Mouse (Mus musculus) MEL (cell line): ENCODE results near the gene Pradc1. TPM values are rescaled to one million over a fixed set of nuclear protein-coding genes. Genes with fewer than 3 reads are reported as not detected.

Source experiments
- DNase-seq: peaks from one replicate; pipeline ENCODE4 v3.0.0; 2011; ENCODE audit warnings: low read depth, low spot score
- H3K27ac ChIP-seq: 2 replicates; pipeline ENCODE4 v1.5.1; 2012; ENCODE audit warnings: low read depth, mild to moderate bottlenecking, control low read depth, low read length, moderate library complexity; ENCODE audit not compliant: control insufficient read depth
- H3K27me3 ChIP-seq, 2 experiments: fragments of 150-350 bp in 1 of 2; sonication (generic) in 1 of 2; 2 replicates each; pipeline ENCODE4 v1.6.1; 2012; ENCODE audit warnings: low read length in 2 of 2, mild to moderate bottlenecking in 2 of 2, improper control_type of control experiment in 1 of 2, moderate library complexity in 1 of 2; ENCODE audit not compliant: insufficient read depth in 2 of 2, control insufficient read depth in 1 of 2
- H3K36me3 ChIP-seq, 2 experiments: 2 replicates each; pipeline ENCODE4 v1.6.1; 2012 to 2014; ENCODE audit warnings: low read length in 2 of 2, improper control_type of control experiment in 1 of 2, inconsistent platforms in 1 of 2, mild to moderate bottlenecking in 1 of 2; ENCODE audit not compliant: insufficient read depth in 2 of 2, control insufficient read depth in 1 of 2
- H3K4me1 ChIP-seq, 2 experiments: fragments of 150-350 bp in 1 of 2; sonication (generic) in 1 of 2; 2 replicates each; pipeline ENCODE4 v1.6.1; 2012; ENCODE audit warnings: low read length in 2 of 2, improper control_type of control experiment in 1 of 2, mild to moderate bottlenecking in 1 of 2; ENCODE audit not compliant: insufficient read depth in 2 of 2, control insufficient read depth in 1 of 2
- H3K4me3 ChIP-seq, 2 experiments: fragments of 150-350 bp in 1 of 2; sonication (generic) in 1 of 2; 2 replicates each; pipeline ENCODE4 v1.5.1; 2012; ENCODE audit warnings: low read depth in 2 of 2, low read length in 2 of 2, mild to moderate bottlenecking in 2 of 2, moderate library complexity in 2 of 2, control low read depth in 1 of 2, improper control_type of control experiment in 1 of 2; ENCODE audit not compliant: control insufficient read depth in 1 of 2, insufficient read depth in 1 of 2
- H3K79me2 ChIP-seq: 2 replicates; pipeline ENCODE4 v1.6.1; 2012; ENCODE audit warnings: mild to moderate bottlenecking, low read length, moderate library complexity; ENCODE audit not compliant: control insufficient read depth, poor library complexity, insufficient read depth
- H3K9ac ChIP-seq: 2 replicates; pipeline ENCODE4 v1.6.1; 2012; ENCODE audit warnings: low read depth, mild to moderate bottlenecking, control low read depth, low read length, moderate library complexity; ENCODE audit not compliant: control insufficient read depth, poor library complexity, severe bottlenecking
- H3K9me3 ChIP-seq: fragments of 150-350 bp; sonication (generic); replicated peaks from 2 replicates; pipeline ENCODE4 v1.6.1; 2012; ENCODE audit warnings: mild to moderate bottlenecking, low read length, improper control_type of control experiment, moderate library complexity; ENCODE audit not compliant: insufficient read depth
- BHLHE40 ChIP-seq: IDR thresholded peaks from 2 replicates; pipeline ENCODE4 v1.6.1; 2012; ENCODE audit warnings: low read depth, mild to moderate bottlenecking, inconsistent platforms, low read length, improper control_type of control experiment, borderline replicate concordance
- CHD1 ChIP-seq: IDR thresholded peaks from 2 replicates; pipeline ENCODE4 v1.6.1; 2012; ENCODE audit warnings: low read depth, mild to moderate bottlenecking, inconsistent platforms, low read length, improper control_type of control experiment
- CHD2 ChIP-seq: IDR thresholded peaks from 2 replicates; pipeline ENCODE4 v1.6.1; 2011; ENCODE audit warnings: low read length, improper control_type of control experiment
- CTCF ChIP-seq, 3 experiments: IDR thresholded peaks in 2 of 3; conservative IDR thresholded peaks in 1 of 3; 2 replicates each; pipeline ENCODE4 v1.5.1; 2011 to 2012; ENCODE audit warnings: low read length in 3 of 3, low read depth in 2 of 3, mild to moderate bottlenecking in 2 of 3, improper control_type of control experiment in 1 of 3, inconsistent platforms in 1 of 3, mixed read lengths in 1 of 3, moderate library complexity in 1 of 3; ENCODE audit not compliant: control insufficient read depth in 1 of 3, insufficient read depth in 1 of 3, poor library complexity in 1 of 3, severe bottlenecking in 1 of 3
- E2F4 ChIP-seq: IDR thresholded peaks from 2 replicates; pipeline ENCODE4 v1.6.1; 2011; ENCODE audit warnings: low read depth, low read length, improper control_type of control experiment, borderline replicate concordance
- ELF1 ChIP-seq: IDR thresholded peaks from 2 replicates; pipeline ENCODE4 v1.6.1; 2014; ENCODE audit warnings: low read depth, mild to moderate bottlenecking, inconsistent platforms, low read length, improper control_type of control experiment, moderate library complexity
- EP300 ChIP-seq, 2 experiments: IDR thresholded peaks; 2 replicates each; pipeline ENCODE4 v1.6.1; 2011; ENCODE audit warnings: improper control_type of control experiment in 2 of 2, low read length in 2 of 2, low read depth in 1 of 2, mild to moderate bottlenecking in 1 of 2
- ETS1 ChIP-seq: IDR thresholded peaks from 2 replicates; pipeline ENCODE4 v1.6.1; 2012; ENCODE audit warnings: low read depth, mild to moderate bottlenecking, inconsistent platforms, low read length, improper control_type of control experiment, moderate library complexity
- GABPA ChIP-seq: IDR thresholded peaks from 2 replicates; pipeline ENCODE4 v1.6.1; 2012; ENCODE audit warnings: low read depth, mild to moderate bottlenecking, inconsistent platforms, low read length, improper control_type of control experiment, moderate library complexity
- GATA1 ChIP-seq: IDR thresholded peaks from 2 replicates; pipeline ENCODE4 v1.6.1; 2011; ENCODE audit warnings: low read depth, low read length, improper control_type of control experiment
- HCFC1 ChIP-seq: IDR thresholded peaks from 2 replicates; pipeline ENCODE4 v1.6.1; 2012; ENCODE audit warnings: low read depth, mild to moderate bottlenecking, inconsistent platforms, low read length, improper control_type of control experiment, moderate library complexity
- JUND ChIP-seq: IDR thresholded peaks from 2 replicates; pipeline ENCODE4 v1.6.1; 2011; ENCODE audit warnings: low read depth, mild to moderate bottlenecking, improper control_type of control experiment, low read length
- KAT2A ChIP-seq: conservative IDR thresholded peaks from 2 replicates; pipeline ENCODE4 v1.6.1; 2012; ENCODE audit warnings: low read depth, low read length, improper control_type of control experiment, inconsistent platforms
- MAFK ChIP-seq: IDR thresholded peaks from 2 replicates; pipeline ENCODE4 v1.6.1; 2011; ENCODE audit warnings: low read depth, mild to moderate bottlenecking, low read length, improper control_type of control experiment, borderline replicate concordance
- MAX ChIP-seq: IDR thresholded peaks from 2 replicates; pipeline ENCODE4 v1.6.1; 2011; ENCODE audit warnings: low read length, improper control_type of control experiment
- MEF2A ChIP-seq: IDR thresholded peaks from 2 replicates; pipeline ENCODE4 v1.6.1; 2014; ENCODE audit warnings: low read depth, mild to moderate bottlenecking, inconsistent platforms, low read length, improper control_type of control experiment; ENCODE audit not compliant: poor library complexity, insufficient replicate concordance, severe bottlenecking; ENCODE audit errors: extremely low read depth
- MXI1 ChIP-seq: IDR thresholded peaks from 2 replicates; pipeline ENCODE4 v1.6.1; 2011; ENCODE audit warnings: mild to moderate bottlenecking, low read depth, low read length, improper control_type of control experiment
- MYB ChIP-seq: IDR thresholded peaks from 2 replicates; pipeline ENCODE4 v1.6.1; 2011; ENCODE audit warnings: mild to moderate bottlenecking, low read depth, low read length, improper control_type of control experiment
- NELFE ChIP-seq: IDR thresholded peaks from 2 replicates; pipeline ENCODE4 v1.6.1; 2011; ENCODE audit warnings: low read depth, low read length, improper control_type of control experiment
- NRF1 ChIP-seq: IDR thresholded peaks from 2 replicates; pipeline ENCODE4 v1.6.1; 2014; ENCODE audit warnings: low read depth, mild to moderate bottlenecking, inconsistent platforms, low read length, improper control_type of control experiment, moderate library complexity; ENCODE audit not compliant: poor library complexity, insufficient read depth, severe bottlenecking
- POLR2A ChIP-seq, 2 experiments: IDR thresholded peaks; 2 replicates each; pipeline ENCODE4 v1.6.1; 2011 to 2012; ENCODE audit warnings: low read length in 2 of 2, mild to moderate bottlenecking in 2 of 2, control low read depth in 1 of 2, improper control_type of control experiment in 1 of 2, low read depth in 1 of 2, moderate library complexity in 1 of 2; ENCODE audit not compliant: control insufficient read depth in 1 of 2, insufficient read depth in 1 of 2, poor library complexity in 1 of 2
- POLR2AphosphoS2 ChIP-seq: IDR thresholded peaks from 2 replicates; pipeline ENCODE4 v1.6.1; 2011; ENCODE audit warnings: low read length, improper control_type of control experiment
- POLR2AphosphoS5 ChIP-seq: IDR thresholded peaks from 2 replicates; pipeline ENCODE4 v1.6.1; 2012; ENCODE audit warnings: low read depth, borderline replicate concordance, mild to moderate bottlenecking, inconsistent platforms, low read length, moderate library complexity, mixed read lengths
- RAD21 ChIP-seq: IDR thresholded peaks from 2 replicates; pipeline ENCODE4 v1.6.1; 2011; ENCODE audit warnings: mild to moderate bottlenecking, low read depth, low read length, improper control_type of control experiment
- RCOR1 ChIP-seq: IDR thresholded peaks from 2 replicates; pipeline ENCODE4 v1.6.1; 2012; ENCODE audit warnings: low read depth, mild to moderate bottlenecking, inconsistent platforms, low read length, improper control_type of control experiment
- SIN3A ChIP-seq: IDR thresholded peaks from 2 replicates; pipeline ENCODE4 v1.6.1; 2012; ENCODE audit warnings: low read length, improper control_type of control experiment, inconsistent platforms
- SMC3 ChIP-seq: IDR thresholded peaks from 2 replicates; pipeline ENCODE4 v1.6.1; 2011; ENCODE audit warnings: low read depth, low read length, improper control_type of control experiment
- TAL1 ChIP-seq: IDR thresholded peaks from 2 replicates; pipeline ENCODE4 v1.6.1; 2012; ENCODE audit warnings: mild to moderate bottlenecking, inconsistent platforms, low read length, moderate library complexity, mixed read lengths
- TCF12 ChIP-seq: IDR thresholded peaks from 2 replicates; pipeline ENCODE4 v1.6.1; 2014; ENCODE audit warnings: low read depth, mild to moderate bottlenecking, inconsistent platforms, low read length, improper control_type of control experiment, moderate library complexity
- UBTF ChIP-seq: IDR thresholded peaks from 2 replicates; pipeline ENCODE4 v1.6.1; 2012; ENCODE audit warnings: low read depth, mild to moderate bottlenecking, inconsistent platforms, low read length, improper control_type of control experiment, moderate library complexity, borderline replicate concordance; ENCODE audit not compliant: insufficient read depth
- USF1 ChIP-seq: IDR thresholded peaks from 2 replicates; pipeline ENCODE4 v1.6.1; 2014; ENCODE audit warnings: low read depth, mild to moderate bottlenecking, inconsistent platforms, low read length, improper control_type of control experiment, moderate library complexity
- USF2 ChIP-seq, 2 experiments: IDR thresholded peaks; 2 replicates each; pipeline ENCODE4 v1.6.1; 2011 to 2012; ENCODE audit warnings: improper control_type of control experiment in 2 of 2, low read length in 2 of 2, borderline replicate concordance in 1 of 2, inconsistent platforms in 1 of 2, low read depth in 1 of 2, mild to moderate bottlenecking in 1 of 2; ENCODE audit not compliant: insufficient read depth in 1 of 2
- ZMIZ1 ChIP-seq: IDR thresholded peaks from 2 replicates; pipeline ENCODE4 v1.6.1; 2012; ENCODE audit warnings: low read depth, mild to moderate bottlenecking, inconsistent platforms, low read length, improper control_type of control experiment, moderate library complexity
- ZNF384 ChIP-seq: IDR thresholded peaks from 2 replicates; pipeline ENCODE4 v1.6.1; 2012; ENCODE audit warnings: low read depth, mild to moderate bottlenecking, inconsistent platforms, low read length, improper control_type of control experiment
- polyA plus RNA-seq, 2 experiments: library from polyadenylated mRNA; stranded (reverse) in 1 of 2; unstranded in 1 of 2; fragments of >175 nt in 1 of 2; fragments of >200 nt in 1 of 2; gene quantifications; 2 replicates each; pipeline versions ENCODE4 v1.2.1 to v1.2.4; 2012; ENCODE audit warnings: low replicate concordance in 2 of 2, low read depth in 1 of 2; ENCODE audit not compliant: insufficient read length in 2 of 2, insufficient read depth in 1 of 2, missing spikeins in 1 of 2
- total RNA-seq: library from RNA; depleted of rRNA; stranded (reverse); fragments of 300-350 nt; gene quantifications from 2 replicates; pipeline ENCODE4 v1.2.3, GENCODE M21; 2012; rRNA removed

Pradc1 gene
- 29.3 and 33.6 TPM in 2 replicates for total RNA-seq
- polyA plus RNA-seq = 10 to 100 TPM in 1 of 2 experiments, not detected in 1; 47.9 TPM

- Histone ChIP-seq H3K9me3 (no peaks in the 10 kb centered on the region), H3K79me2 (peaks cover 55% of the 10 kb centered on the region), H3K27me3 (no peaks in the 10 kb centered on the region), H3K27ac (peak within 1 kb of the TSS; percentile 88), H3K9ac (peak within 1 kb of the TSS; percentile 82), H3K4me1 (peaks cover 8 to 24% of the 10 kb centered on the region in 2 experiments; a peak in 2 of 4 replicates), H3K4me3 (peak within 1 kb of the TSS; percentile 74 to 92), H3K36me3 (peaks cover 2 to 40% of the 10 kb centered on the region in 2 experiments)
- peak; percentile 99 for DNase-seq
- TF ChIP-seq SMC3 = no peak
- peak; percentile 83; the same call in 1 of the 2 replicates for TF ChIP-seq GABPA
- no peak; the same call in 1 of the 2 replicates for TF ChIP-seq POLR2AphosphoS5
- peak; percentile 91 for TF ChIP-seq MAX
- no peak; the same call in 1 of the 2 replicates for TF ChIP-seq RAD21
- peak in 1 of 2 experiments; percentile 47; a peak in 1 of 4 replicates for TF ChIP-seq EP300 (IDR thresholded peaks at IDR 0.05; ENCODE audit: low read depth in 1 of 2, low read length in 2 of 2)
- TF ChIP-seq ZMIZ1 = peak; percentile 94
- TF ChIP-seq USF2 (IDR thresholded peaks at IDR 0.05; ENCODE audit: borderline replicate concordance in 1 of 2, insufficient read depth in 1 of 2, low read depth in 1 of 2, low read length in 2 of 2) = no peak
- no peak for TF ChIP-seq GATA1
- TF ChIP-seq MXI1 = peak; percentile 78; the same call in 1 of the 2 replicates
- TF ChIP-seq MAFK = no peak
- no peak for TF ChIP-seq RCOR1
- no peak for TF ChIP-seq TAL1
- TF ChIP-seq JUND = no peak
- no peak for TF ChIP-seq ETS1
- TF ChIP-seq BHLHE40 = no peak
- 0 out of 2 replicates have a peak, but pooled peaks have one; percentile 10 for TF ChIP-seq UBTF
- no peak for TF ChIP-seq E2F4
- TF ChIP-seq CHD1 = 0 out of 2 replicates have a peak, but pooled peaks have one; percentile 77
- peak; percentile 93 for TF ChIP-seq HCFC1
- 0 out of 6 replicates have a peak, but pooled peaks of 1 of the 3 experiments have one; percentile 4 for TF ChIP-seq CTCF (IDR thresholded peaks at IDR 0.05 in 2 of 3, conservative IDR thresholded peaks at IDR 0.05 in 1 of 3; ENCODE audit: control insufficient read depth in 1 of 3, insufficient read depth in 1 of 3, low read depth in 2 of 3, low read length in 3 of 3, poor library complexity in 1 of 3, severe bottlenecking in 1 of 3)
- peak; percentile 87 for TF ChIP-seq TCF12
- TF ChIP-seq NRF1 = no peak
- TF ChIP-seq MYB = peak; percentile 95
- peak; percentile 84 for TF ChIP-seq ELF1
- TF ChIP-seq SIN3A = peak; percentile 97
- TF ChIP-seq KAT2A = peak; percentile 72
- TF ChIP-seq CHD2 = no peak
- TF ChIP-seq MEF2A = no peak
- TF ChIP-seq NELFE = peak; percentile 93
- TF ChIP-seq POLR2A (IDR thresholded peaks at IDR 0.05; ENCODE audit: control insufficient read depth in 1 of 2, insufficient read depth in 1 of 2, low read depth in 1 of 2, low read length in 2 of 2, poor library complexity in 1 of 2) = peak; percentile 80 to 95
- TF ChIP-seq POLR2AphosphoS2 = peak; percentile 95
- TF ChIP-seq ZNF384 = no peak
- TF ChIP-seq USF1 = peak; percentile 25; the same call in 1 of the 2 replicates
These were observed at the start of gene Pradc1 for GRCm38 (mm10) chr6:85451664-85452410. Gene Pradc1, minus strand, starts transcription at chr6:85451970.
